Mouse (Mus musculus): ENCODE measurements around the gene Fgd1.

DNA sequence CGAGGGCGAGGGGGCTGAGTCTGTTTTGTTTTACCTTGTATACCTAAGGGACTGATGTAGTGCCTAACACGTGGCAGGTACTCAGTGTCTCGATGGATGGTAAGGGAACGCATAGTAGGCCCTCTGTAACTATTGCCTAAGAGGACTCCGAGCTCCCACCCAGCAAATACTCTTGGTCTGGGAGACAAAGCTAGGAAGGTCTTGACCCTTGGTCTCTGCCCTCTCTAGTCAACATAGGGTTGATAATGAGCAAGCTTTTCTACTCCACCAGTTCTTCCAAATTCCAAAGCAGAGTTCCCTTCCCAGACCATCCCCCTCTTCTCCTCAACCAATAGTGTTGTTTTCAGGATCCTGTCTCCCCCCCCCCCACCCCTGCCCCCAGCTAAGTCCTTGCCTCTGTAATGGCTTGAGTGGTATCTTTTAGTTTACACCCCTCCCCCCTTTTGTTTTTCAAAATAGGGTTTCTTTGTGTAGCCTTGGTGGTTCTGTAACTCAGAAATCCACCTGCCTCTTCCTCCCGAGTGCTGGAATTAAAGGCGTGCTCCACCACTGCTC lies 3.8 kb downstream of the Fgd1 start:
- TF ChIP-seq CTCF (IDR thresholded peaks at IDR 0.05; ENCODE audit: extremely low read depth, insufficient read depth, insufficient read length, insufficient replicate concordance) (no peak), POLR2A (IDR thresholded peaks at IDR 0.05; ENCODE audit: low read depth, low read length) (no peak)

Data from spleen, adult 2 months (tissue).